Mouse (Mus musculus) forebrain, embryonic 14.5 days (tissue): ENCODE data around the gene Klf12. TPM values are rescaled to one million over a fixed set of nuclear protein-coding genes. Genes with fewer than 3 reads are reported as not detected.

ENCODE experiments used
- ATAC-seq: fragments of 200-750 bp; cut with Nextera tagmentation; 2 replicates; pipeline ENCODE4 v1.8.0; 2017; ENCODE audit warnings: mild to moderate bottlenecking, moderate library complexity
- DNase-seq: peaks from one replicate; pipeline ENCODE4 v3.0.0-alpha.2; 2015; ENCODE audit warnings: low spot score
- H3K27ac ChIP-seq: fragments of 300-500 bp; sonication (generic); 2 replicates; pipeline ENCODE4 v1.5.1; 2014; ENCODE audit warnings: low read depth, mild to moderate bottlenecking, control low read depth, low read length, moderate library complexity
- H3K27me3 ChIP-seq: fragments of 300-500 bp; sonication (generic); replicated peaks from 2 replicates; pipeline ENCODE4 v1.6.1; 2014; ENCODE audit warnings: low read length, control low read depth, mixed read lengths; ENCODE audit not compliant: control insufficient read depth, insufficient read depth
- H3K36me3 ChIP-seq: fragments of 300-500 bp; sonication (generic); 2 replicates; pipeline ENCODE4 v1.6.1; 2014; ENCODE audit warnings: low read length, control low read depth; ENCODE audit not compliant: control insufficient read depth, insufficient read depth
- H3K4me1 ChIP-seq: fragments of 300-500 bp; sonication (generic); 2 replicates; pipeline ENCODE4 v1.6.1; 2014; ENCODE audit warnings: antibody characterized with exemption, low read length, control low read depth; ENCODE audit not compliant: control insufficient read depth, insufficient read depth
- H3K4me2 ChIP-seq: fragments of 300-500 bp; sonication (generic); 2 replicates; pipeline ENCODE4 v1.6.1; 2014; ENCODE audit warnings: mild to moderate bottlenecking, control low read depth, low read length
- H3K4me3 ChIP-seq: fragments of 300-500 bp; sonication (generic); 2 replicates; pipeline ENCODE4 v1.5.1; 2014; ENCODE audit warnings: low read depth, low read length, control low read depth
- H3K9ac ChIP-seq: fragments of 300-500 bp; sonication (generic); 2 replicates; pipeline ENCODE4 v1.6.1; 2014; ENCODE audit warnings: mild to moderate bottlenecking, low read length, control low read depth, moderate library complexity
- H3K9me3 ChIP-seq: fragments of 300-500 bp; sonication (generic); replicated peaks from 2 replicates; pipeline ENCODE4 v1.6.1; 2016; ENCODE audit warnings: low read length, control low read depth, mixed read lengths; ENCODE audit not compliant: control insufficient read depth
- WGBS: fragments of 180-500 bp; shearing (Covaris S2); extraction: QIAGEN DNeasy Blood & Tissue Kit; methylation state at CpG from one replicate; pipeline ENCODE4 v1.1.7; 2014; 5-methylcytosine and 5-hydroxymethylcytosine counted together
- polyA plus RNA-seq: library from polyadenylated mRNA; unstranded; fragments of >200 nt; fragmentation: Nextera tagmentation; extraction: Ambion mirVana; gene quantifications from 2 replicates; pipeline ENCODE4 v1.2.1, GENCODE M21; 2014

Gene Klf12
- polyA plus RNA-seq, 1 experiment from 2014 or later = 16.3 TPM

DNA sequence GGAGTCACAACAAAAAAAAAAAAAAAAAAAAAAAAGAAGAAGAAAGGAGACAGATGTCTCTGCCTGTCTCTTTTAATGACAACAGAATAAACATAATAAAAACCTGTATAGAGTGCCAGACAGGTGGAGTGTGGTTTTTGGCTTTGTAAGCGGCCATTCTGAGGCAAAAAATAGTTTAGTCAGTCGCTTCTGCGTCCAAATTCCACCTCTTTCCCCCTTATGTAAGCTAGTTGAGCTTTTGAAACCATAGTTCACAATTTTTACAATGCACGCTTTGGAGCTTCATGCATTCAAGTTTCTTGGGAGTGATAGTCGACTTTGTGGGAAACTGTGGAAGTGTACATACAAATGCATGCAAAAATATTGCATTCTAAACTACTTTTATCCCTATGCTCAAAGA, 41.4 kb downstream of the Klf12 start:
- no peak overlapping the region for H3K4me2 ChIP-seq
- DNase-seq (no peak), ATAC-seq (no peak)
- H3K27ac ChIP-seq = no peak overlapping the region
- WGBS = 89% methylated on average over 5 of the region's 5 CpGs
- H3K36me3 ChIP-seq = no peaks in the 10 kb centered on the region
- no peaks in the 10 kb centered on the region for H3K27me3 ChIP-seq
- no peaks in the 10 kb centered on the region for H3K9me3 ChIP-seq
- no peak overlapping the region for H3K9ac ChIP-seq
- H3K4me1 ChIP-seq = no peaks in the 10 kb centered on the region
- no peak overlapping the region for H3K4me3 ChIP-seq

DNA sequence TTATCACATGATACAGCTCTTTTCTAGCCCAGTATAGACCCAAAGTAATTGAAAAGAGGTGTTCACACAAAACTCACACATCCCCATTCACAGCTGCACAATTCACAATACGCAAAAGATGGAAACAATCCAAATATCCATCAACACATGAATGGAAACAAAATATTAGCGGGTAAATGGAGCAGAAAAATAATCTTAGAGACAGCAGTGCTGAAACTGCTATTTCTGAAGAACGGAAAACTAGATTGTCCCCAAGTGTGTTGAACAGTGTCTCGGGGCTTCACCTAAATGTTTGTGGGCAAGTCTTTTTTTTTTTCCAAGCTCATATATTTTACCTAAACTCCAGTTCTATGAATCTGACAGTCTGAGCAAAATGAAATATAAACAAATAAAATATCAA, 44.6 kb downstream of the Klf12 start:
- no peak overlapping the region for H3K4me2 ChIP-seq
- WGBS = 64% methylated on average over 4 of the region's 4 CpGs
- no peak for DNase-seq

GRCm38 (mm10) chr14:100236757-100237156, 47.7 kb downstream of the Klf12 start:
- Histone ChIP-seq H3K27me3 (no peaks in the 10 kb centered on the region), H3K4me1 (0 out of 2 replicates have a peak, but pooled peaks cover 2% of the 10 kb centered on the region), H3K9ac (no peak overlapping the region), H3K4me2 (no peak overlapping the region), H3K9me3 (no peaks in the 10 kb centered on the region), H3K4me3 (no peak overlapping the region), H3K36me3 (no peaks in the 10 kb centered on the region), H3K27ac (no peak overlapping the region)
- DNase-seq (no peak), ATAC-seq (no peak)
- 89% methylated on average over 7 of the region's 7 CpGs for WGBS

More for the DNA sequence above, 44.6 kb downstream of the Klf12 start:
- Histone ChIP-seq H3K9me3 (no peaks in the 10 kb centered on the region), H3K27ac (no peak overlapping the region), H3K4me3 (no peak overlapping the region), H3K9ac (no peak overlapping the region), H3K27me3 (no peaks in the 10 kb centered on the region), H3K36me3 (no peaks in the 10 kb centered on the region), H3K4me1 (no peaks in the 10 kb centered on the region)
- no peak for ATAC-seq

DNA sequence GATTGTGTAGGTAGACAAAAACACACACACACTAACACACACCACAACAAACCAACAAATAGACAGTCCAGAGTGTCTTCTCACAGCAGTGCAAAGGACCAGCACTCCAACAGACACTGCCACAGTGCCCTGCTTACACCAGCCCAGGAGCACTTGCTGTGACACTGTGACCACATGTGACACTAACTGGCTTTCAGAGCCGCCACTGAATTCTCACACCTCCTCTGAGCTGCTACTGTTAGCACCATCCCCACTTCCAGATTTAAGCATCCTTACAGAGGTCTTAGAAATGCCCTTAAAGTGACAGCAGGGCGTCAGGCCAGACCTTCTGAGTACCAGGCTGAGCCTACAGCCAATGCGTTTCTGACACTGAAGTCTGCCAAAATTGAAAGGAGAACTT, 48.7 kb downstream of the Klf12 start:
- no peaks in the 10 kb centered on the region for H3K27me3 ChIP-seq
- no peaks in the 10 kb centered on the region for H3K9me3 ChIP-seq
- H3K4me2 ChIP-seq = no peak overlapping the region
- no peak overlapping the region for H3K4me3 ChIP-seq
- no peak overlapping the region for H3K9ac ChIP-seq
- DNase-seq (peak; percentile 24), ATAC-seq (no peak)
- H3K27ac ChIP-seq = no peak overlapping the region
- 39% methylated on average over 3 of the region's 3 CpGs for WGBS
- H3K4me1 ChIP-seq = 0 out of 2 replicates have a peak, but pooled peaks cover 2% of the 10 kb centered on the region
- H3K36me3 ChIP-seq = no peaks in the 10 kb centered on the region

GRCm38 (mm10) chr14:100231384-100231783, 53.1 kb downstream of the Klf12 start:
- no peak overlapping the region for H3K27ac ChIP-seq
- no peak overlapping the region for H3K9ac ChIP-seq
- no peaks in the 10 kb centered on the region for H3K9me3 ChIP-seq
- ATAC-seq (no peak), DNase-seq (no peak)
- no peaks in the 10 kb centered on the region for H3K36me3 ChIP-seq
- H3K4me1 ChIP-seq = 0 out of 2 replicates have a peak, but pooled peaks cover 2% of the 10 kb centered on the region
- 91% methylated on average over 1 of the region's 1 CpGs for WGBS
- H3K4me2 ChIP-seq = no peak overlapping the region
- H3K4me3 ChIP-seq = no peak overlapping the region
- no peaks in the 10 kb centered on the region for H3K27me3 ChIP-seq

DNA sequence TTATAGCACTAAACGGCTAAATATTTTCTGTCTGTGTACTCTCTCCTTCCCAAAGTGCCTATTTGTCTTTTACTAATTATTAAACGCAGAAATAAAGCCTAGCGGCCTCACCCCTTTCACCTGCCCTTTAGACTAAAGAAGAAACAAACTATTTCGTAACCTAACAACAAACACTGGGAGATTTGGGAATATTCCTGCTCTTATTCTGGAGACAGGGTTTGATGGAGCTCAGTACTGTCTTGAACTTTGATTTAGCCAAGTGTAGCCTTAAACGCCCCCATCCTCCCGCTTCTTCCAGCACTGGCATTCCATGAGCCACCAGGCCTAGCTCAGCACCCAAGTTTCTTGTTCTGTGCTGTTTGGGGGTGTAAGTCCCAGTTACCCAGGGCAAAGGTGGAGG, 56.4 kb downstream of the Klf12 start:
- 93% methylated on average over 6 of the region's 6 CpGs for WGBS
- no peaks in the 10 kb centered on the region for H3K36me3 ChIP-seq
- no peak for ATAC-seq

DNA sequence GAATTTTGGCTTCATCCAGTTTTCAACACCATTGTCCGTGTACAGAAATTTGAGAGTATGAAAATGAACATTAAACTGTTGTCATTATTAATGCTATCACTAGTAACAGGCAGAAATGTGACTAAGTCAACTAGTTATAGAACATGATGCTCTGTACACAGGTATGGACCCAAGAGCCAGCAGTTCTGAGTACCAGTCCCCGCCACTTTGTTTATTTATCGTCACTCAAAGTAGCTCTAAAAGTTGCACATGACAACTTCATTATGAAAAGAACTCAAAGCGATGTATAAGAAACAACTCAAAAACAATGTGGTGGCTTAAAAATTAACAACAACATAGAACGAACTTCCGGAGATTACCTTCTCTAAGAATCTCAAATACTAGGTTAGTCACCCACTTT, 56.8 kb downstream of the Klf12 start:
- ATAC-seq (no peak), DNase-seq (no peak)
- H3K4me3 ChIP-seq = no peak overlapping the region
- no peaks in the 10 kb centered on the region for H3K27me3 ChIP-seq
- 96% methylated on average over 6 of the region's 6 CpGs for WGBS
- H3K27ac ChIP-seq = no peak overlapping the region
- H3K4me1 ChIP-seq = 0 out of 2 replicates have a peak, but pooled peaks cover 4% of the 10 kb centered on the region
- no peak overlapping the region for H3K4me2 ChIP-seq
- no peak overlapping the region for H3K9ac ChIP-seq
- H3K9me3 ChIP-seq = no peaks in the 10 kb centered on the region
- no peaks in the 10 kb centered on the region for H3K36me3 ChIP-seq

More for the DNA sequence above, 56.4 kb downstream of the Klf12 start:
- Histone ChIP-seq H3K27ac (no peak overlapping the region), H3K4me3 (no peak overlapping the region), H3K4me1 (0 out of 2 replicates have a peak, but pooled peaks cover 4% of the 10 kb centered on the region), H3K9me3 (no peaks in the 10 kb centered on the region), H3K9ac (no peak overlapping the region), H3K4me2 (no peak overlapping the region), H3K27me3 (no peaks in the 10 kb centered on the region)
- no peak for DNase-seq

GRCm38 (mm10) chr14:100224151-100224550, 60.3 kb downstream of the Klf12 start:
- H3K9ac ChIP-seq = no peak overlapping the region
- 0 out of 2 replicates have a peak, but pooled peaks cover 2% of the 10 kb centered on the region for H3K4me1 ChIP-seq
- no peaks in the 10 kb centered on the region for H3K9me3 ChIP-seq
- H3K27ac ChIP-seq = no peak overlapping the region
- no peak overlapping the region for H3K4me2 ChIP-seq
- 66% methylated on average over 4 of the region's 4 CpGs for WGBS
- H3K4me3 ChIP-seq = no peak overlapping the region
- no peak for DNase-seq
- no peaks in the 10 kb centered on the region for H3K27me3 ChIP-seq
- no peaks in the 10 kb centered on the region for H3K36me3 ChIP-seq
- ATAC-seq = no peak

- no peaks in the 10 kb centered on the region for H3K27me3 ChIP-seq
- H3K36me3 ChIP-seq = no peaks in the 10 kb centered on the region
- no peak for DNase-seq
- H3K4me3 ChIP-seq = no peak overlapping the region
- H3K9me3 ChIP-seq = no peaks in the 10 kb centered on the region
- H3K27ac ChIP-seq = no peak overlapping the region
- no peak overlapping the region for H3K4me2 ChIP-seq
- no peak for ATAC-seq
- WGBS = 91% methylated on average over 4 of the region's 4 CpGs
- H3K9ac ChIP-seq = no peak overlapping the region
- 0 out of 2 replicates have a peak, but pooled peaks cover 2% of the 10 kb centered on the region for H3K4me1 ChIP-seq
Measured at GRCm38 (mm10) chr14:100222260-100222659, 62.2 kb downstream of the Klf12 start.
